Mouse (Mus musculus) splenic B cell, adult 2 months (primary cell): ENCODE data around the gene Pgm2l1.

ENCODE experiments used
- DNase-seq: peaks from one replicate; pipeline ENCODE4 v3.0.0-alpha.2; 2011; ENCODE audit warnings: low read depth, low spot score
- H3K27me3 ChIP-seq: 2 replicates; pipeline ENCODE4 v1.6.1; 2012; ENCODE audit warnings: mild to moderate bottlenecking, low read length, moderate library complexity, mixed read lengths; ENCODE audit not compliant: control insufficient read depth, poor library complexity, insufficient read depth, severe bottlenecking
- H3K36me3 ChIP-seq: 2 replicates; pipeline ENCODE4 v1.6.1; 2012; ENCODE audit warnings: mild to moderate bottlenecking, low read length, moderate library complexity, mixed read lengths; ENCODE audit not compliant: control insufficient read depth, poor library complexity, insufficient read depth, severe bottlenecking

Pgm2l1 gene

GRCm38 (mm10) chr7:100207886-100208285 is 19.3 kb upstream of the Pgm2l1 start:
- H3K27me3 ChIP-seq, result no peaks in the 10 kb centered on the region
- H3K36me3 ChIP-seq, result no peaks in the 10 kb centered on the region
- DNase-seq, result no peak

GRCm38 (mm10) chr7:100214310-100214709 is 12.9 kb upstream of the Pgm2l1 start:
- no peaks in the 10 kb centered on the region for H3K36me3 ChIP-seq
- no peaks in the 10 kb centered on the region for H3K27me3 ChIP-seq
- no peak for DNase-seq

GRCm38 (mm10) chr7:100215116-100215732 is 12.0 kb upstream of the Pgm2l1 start:
- Histone ChIP-seq H3K36me3 (no peaks in the 10 kb centered on the region), H3K27me3 (no peaks in the 10 kb centered on the region)
- DNase-seq, result no peak

GRCm38 (mm10) chr7:100215976-100216375 is 11.2 kb upstream of the Pgm2l1 start:
- Histone ChIP-seq H3K27me3 (no peaks in the 10 kb centered on the region), H3K36me3 (no peaks in the 10 kb centered on the region)
- no peak for DNase-seq

- H3K36me3 ChIP-seq, result no peaks in the 10 kb centered on the region
- DNase-seq, result no peak
- H3K27me3 ChIP-seq, result no peaks in the 10 kb centered on the region
Observed at GRCm38 (mm10) chr7:100216601-100217565, 10.3 kb upstream of the Pgm2l1 start.

GRCm38 (mm10) chr7:100227896-100228525 is 817 bp downstream of the Pgm2l1 start:
- H3K27me3 ChIP-seq, result no peaks in the 10 kb centered on the region
- DNase-seq, result peak; percentile 22
- no peaks in the 10 kb centered on the region for H3K36me3 ChIP-seq

GRCm38 (mm10) chr7:100228957-100229356 is 1.8 kb downstream of the Pgm2l1 start:
- no peak for DNase-seq

GRCm38 (mm10) chr7:100230646-100231045 is 3.5 kb downstream of the Pgm2l1 start:
- Histone ChIP-seq H3K36me3 (no peaks in the 10 kb centered on the region), H3K27me3 (no peaks in the 10 kb centered on the region)
- DNase-seq, result no peak

More at GRCm38 (mm10) chr7:100228957-100229356, 1.8 kb downstream of the Pgm2l1 start:
- H3K27me3 ChIP-seq, result no peaks in the 10 kb centered on the region
- no peaks in the 10 kb centered on the region for H3K36me3 ChIP-seq

- Histone ChIP-seq H3K36me3 (no peaks in the 10 kb centered on the region), H3K27me3 (no peaks in the 10 kb centered on the region)
- DNase-seq, result no peak
Observed at GRCm38 (mm10) chr7:100231661-100232060, 4.5 kb downstream of the Pgm2l1 start.

GRCm38 (mm10) chr7:100233681-100234080 is 6.5 kb downstream of the Pgm2l1 start:
- no peaks in the 10 kb centered on the region for H3K27me3 ChIP-seq
- H3K36me3 ChIP-seq, result no peaks in the 10 kb centered on the region
- DNase-seq, result no peak

- DNase-seq, result peak; percentile 69
- no peaks in the 10 kb centered on the region for H3K27me3 ChIP-seq
Observed at GRCm38 (mm10) chr7:100234264-100234885, 7.2 kb downstream of the Pgm2l1 start.

GRCm38 (mm10) chr7:100238271-100238670 is 11.1 kb downstream of the Pgm2l1 start:
- Histone ChIP-seq H3K27me3 (no peaks in the 10 kb centered on the region), H3K36me3 (no peaks in the 10 kb centered on the region)
- DNase-seq, result no peak

More at GRCm38 (mm10) chr7:100234264-100234885, 7.2 kb downstream of the Pgm2l1 start:
- H3K36me3 ChIP-seq, result no peaks in the 10 kb centered on the region

GRCm38 (mm10) chr7:100240601-100241000 is 13.4 kb downstream of the Pgm2l1 start:
- DNase-seq, result no peak
- Histone ChIP-seq H3K27me3 (no peaks in the 10 kb centered on the region), H3K36me3 (no peaks in the 10 kb centered on the region)

GRCm38 (mm10) chr7:100243007-100243406 is 15.8 kb downstream of the Pgm2l1 start:
- DNase-seq, result no peak
- no peaks in the 10 kb centered on the region for H3K36me3 ChIP-seq
- H3K27me3 ChIP-seq, result no peaks in the 10 kb centered on the region
